ENCODE assay signal across 26 mouse cellular contexts in the genomic region with DNA sequence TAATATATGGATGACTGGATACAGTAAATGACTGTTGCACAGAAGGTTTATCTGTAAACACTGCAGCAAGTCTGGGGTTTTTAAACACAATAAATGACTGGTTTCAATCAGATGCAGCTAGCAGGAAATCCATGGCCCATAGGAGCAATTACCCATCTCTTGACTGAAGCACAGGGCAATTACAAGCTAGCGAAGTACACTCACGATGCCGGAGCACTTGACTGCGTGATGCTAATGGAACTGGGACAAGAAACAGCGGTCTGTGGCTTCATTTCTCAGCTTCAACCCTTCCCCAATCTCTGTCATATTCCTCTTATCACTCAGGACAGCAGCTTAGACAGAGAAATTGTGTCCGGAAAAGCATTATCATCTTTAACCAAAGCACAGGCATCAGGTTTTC.
DNase-seq lines count a peak whose midpoint lies in the region; ATAC-seq and TF ChIP-seq lines count a peak whose summit lies in the region.
"Had no signal": no experiment of that assay in that cellular context is flagged by ENCODE, and none has a peak within 500 bp of the region (broad histone marks: within the 10 kb centered on the region; RNA-seq: fewer than 3 reads in every experiment).

No protein-coding gene starts in this region.

- no peak for TF ChIP-seq CTCF in layer of hippocampus, adult 2 months (conservative IDR thresholded peaks at IDR 0.05)
- no peak for TF ChIP-seq CTCF in midbrain, postnatal 0 days (IDR thresholded peaks at IDR 0.05)

- no peak overlapping the region for H3K9ac ChIP-seq in embryonic facial prominence, embryonic 14.5 days (ENCODE audit: low read depth, low read length)
- H3K9ac ChIP-seq in midbrain, postnatal 0 days (replicated peaks; ENCODE audit: low read length, poor library complexity, severe bottlenecking): no peak overlapping the region
- no peak overlapping the region for H3K9ac ChIP-seq in midbrain, embryonic 11.5 days (ENCODE audit: low read length)
- no peak overlapping the region for H3K9ac ChIP-seq in neural tube, embryonic 15.5 days (replicated peaks)
- H3K9ac ChIP-seq: embryonic facial prominence, embryonic 12.5 days; heart, embryonic 13.5 days; hindbrain, embryonic 14.5 days had no signal

- H3K4me2 ChIP-seq in embryonic facial prominence, embryonic 14.5 days (ENCODE audit: low read depth, low read length): no peak overlapping the region
- no peak overlapping the region for H3K4me2 ChIP-seq in midbrain, postnatal 0 days (ENCODE audit: low read depth, low read length, poor library complexity, severe bottlenecking)
- H3K4me2 ChIP-seq in midbrain, embryonic 11.5 days: no peak overlapping the region
- peak overlapping the region; percentile 26; the same call in 1 of the 2 replicates for H3K4me2 ChIP-seq in neural tube, embryonic 15.5 days
- H3K4me2 ChIP-seq: embryonic facial prominence, embryonic 12.5 days; heart, embryonic 13.5 days; hindbrain, embryonic 14.5 days had no signal

- no peaks in the 10 kb centered on the region for H3K4me1 ChIP-seq in embryonic facial prominence, embryonic 14.5 days (ENCODE audit: control insufficient read depth, insufficient read depth, low read length)
- no peaks in the 10 kb centered on the region for H3K4me1 ChIP-seq in embryonic facial prominence, embryonic 10.5 days
- no peaks in the 10 kb centered on the region for H3K4me1 ChIP-seq in midbrain, postnatal 0 days (ENCODE audit: insufficient read depth, low read length)
- no peaks in the 10 kb centered on the region for H3K4me1 ChIP-seq in midbrain, embryonic 11.5 days (ENCODE audit: control insufficient read depth, insufficient read depth, low read length)
- H3K4me1 ChIP-seq in neural tube, embryonic 15.5 days: peaks cover 6% of the 10 kb centered on the region; the same call in 1 of the 2 replicates
- H3K4me1 ChIP-seq: embryonic facial prominence, embryonic 12.5 days; heart, embryonic 10.5 days; heart, embryonic 13.5 days had no signal

- no peaks in the 10 kb centered on the region for H3K27me3 ChIP-seq in embryonic facial prominence, embryonic 14.5 days (replicated peaks; ENCODE audit: control insufficient read depth, insufficient read depth, low read length)
- no peaks in the 10 kb centered on the region for H3K27me3 ChIP-seq in embryonic facial prominence, embryonic 10.5 days (replicated peaks; ENCODE audit: low read depth, poor library complexity, severe bottlenecking)
- H3K27me3 ChIP-seq in midbrain, postnatal 0 days (ENCODE audit: insufficient read depth, low read length): no peaks in the 10 kb centered on the region
- no peaks in the 10 kb centered on the region for H3K27me3 ChIP-seq in midbrain, embryonic 11.5 days (ENCODE audit: control insufficient read depth, insufficient read depth, low read length)
- H3K27me3 ChIP-seq in neural tube, embryonic 15.5 days (replicated peaks): no peaks in the 10 kb centered on the region
- H3K27me3 ChIP-seq: embryonic facial prominence, embryonic 12.5 days; heart, embryonic 13.5 days had no signal

- ATAC-seq in embryonic facial prominence, embryonic 14.5 days (ENCODE audit: low read depth): no peak
- no peak for ATAC-seq in midbrain, postnatal 0 days (ENCODE audit: low FRiP score)
- no peak for ATAC-seq in midbrain, embryonic 11.5 days (ENCODE audit: low FRiP score)
- ATAC-seq in neural tube, embryonic 15.5 days (ENCODE audit: low FRiP score): no peak
- ATAC-seq: activated CD4-positive, CD25-positive, alpha-beta regulatory T cell, adult 4 months; forebrain, embryonic 16.5 days; hindbrain, postnatal 0 days had no signal

- H3K27ac ChIP-seq in embryonic facial prominence, embryonic 14.5 days (replicated peaks; ENCODE audit: low read depth, low read length): no peak overlapping the region
- no peak overlapping the region for H3K27ac ChIP-seq in embryonic facial prominence, embryonic 10.5 days (replicated peaks)
- peak overlapping the region; percentile 41; the same call in 1 of the 2 replicates for H3K27ac ChIP-seq in layer of hippocampus, adult 2 months
- no peak overlapping the region for H3K27ac ChIP-seq in midbrain, postnatal 0 days (ENCODE audit: low read depth, low read length)
- no peak overlapping the region for H3K27ac ChIP-seq in midbrain, embryonic 11.5 days (ENCODE audit: low read depth, low read length)
- no peak overlapping the region for H3K27ac ChIP-seq in neural tube, embryonic 15.5 days (replicated peaks)
- H3K27ac ChIP-seq: embryonic facial prominence, embryonic 12.5 days; heart, adult 2 months; heart, embryonic 10.5 days; heart, embryonic 13.5 days; hindbrain, embryonic 14.5 days; hindbrain, postnatal 0 days had no signal

- H3K9me3 ChIP-seq in embryonic facial prominence, embryonic 14.5 days (ENCODE audit: control insufficient read depth, low read length): no peaks in the 10 kb centered on the region
- H3K9me3 ChIP-seq in embryonic facial prominence, embryonic 10.5 days: no peaks in the 10 kb centered on the region
- H3K9me3 ChIP-seq in midbrain, postnatal 0 days (ENCODE audit: low read length): no peaks in the 10 kb centered on the region
- H3K9me3 ChIP-seq in midbrain, embryonic 11.5 days (ENCODE audit: control insufficient read depth, low read length): no peaks in the 10 kb centered on the region
- H3K9me3 ChIP-seq in neural tube, embryonic 15.5 days (replicated peaks): no peaks in the 10 kb centered on the region
- H3K9me3 ChIP-seq: embryonic facial prominence, embryonic 12.5 days; heart, embryonic 10.5 days; heart, embryonic 13.5 days had no signal

- no peaks in the 10 kb centered on the region for H3K36me3 ChIP-seq in embryonic facial prominence, embryonic 14.5 days (ENCODE audit: control insufficient read depth, insufficient read depth, low read length)
- no peaks in the 10 kb centered on the region for H3K36me3 ChIP-seq in embryonic facial prominence, embryonic 10.5 days (replicated peaks)
- no peaks in the 10 kb centered on the region for H3K36me3 ChIP-seq in midbrain, postnatal 0 days (ENCODE audit: insufficient read depth, low read length)
- no peaks in the 10 kb centered on the region for H3K36me3 ChIP-seq in midbrain, embryonic 11.5 days (ENCODE audit: control insufficient read depth, insufficient read depth, low read length)
- no peaks in the 10 kb centered on the region for H3K36me3 ChIP-seq in neural tube, embryonic 15.5 days
- H3K36me3 ChIP-seq: embryonic facial prominence, embryonic 12.5 days; heart, embryonic 10.5 days; heart, embryonic 13.5 days had no signal

- no peak overlapping the region for H3K4me3 ChIP-seq in embryonic facial prominence, embryonic 14.5 days (ENCODE audit: low read depth, low read length)
- H3K4me3 ChIP-seq in embryonic facial prominence, embryonic 10.5 days: no peak overlapping the region
- no peak overlapping the region for H3K4me3 ChIP-seq in layer of hippocampus, adult 2 months
- H3K4me3 ChIP-seq in midbrain, postnatal 0 days (ENCODE audit: low read depth, low read length): no peak overlapping the region
- no peak overlapping the region for H3K4me3 ChIP-seq in midbrain, embryonic 11.5 days (ENCODE audit: low read depth, low read length)
- H3K4me3 ChIP-seq in neural tube, embryonic 15.5 days (replicated peaks): no peak overlapping the region
- H3K4me3 ChIP-seq: embryonic facial prominence, embryonic 12.5 days; erythroblast, embryonic 14.5 days; heart, adult 2 months; heart, embryonic 10.5 days; heart, embryonic 13.5 days had no signal

- 56% methylated on average over 6 of the region's 6 CpGs for WGBS in embryonic facial prominence, embryonic 14.5 days
- WGBS in embryonic facial prominence, embryonic 10.5 days: 81% methylated on average over 6 of the region's 6 CpGs
- 64% methylated on average over 6 of the region's 6 CpGs for WGBS in midbrain, postnatal 0 days
- WGBS in midbrain, embryonic 11.5 days: 83% methylated on average over 6 of the region's 6 CpGs
- 39% methylated on average over 6 of the region's 6 CpGs for WGBS in neural tube, embryonic 15.5 days

- peak; percentile 6 for DNase-seq in embryonic facial prominence, embryonic 14.5 days (ENCODE audit: low spot score)
- no peak for DNase-seq in embryonic facial prominence, embryonic 10.5 days (ENCODE audit: low spot score)
- no peak for DNase-seq in layer of hippocampus, adult 2 months (ENCODE audit: low spot score in 2 of 2)
- DNase-seq in layer of hippocampus, postnatal 10 days (ENCODE audit: low spot score in 2 of 2): no peak
- DNase-seq in midbrain, postnatal 0 days (ENCODE audit: low spot score): peak; percentile 18
- DNase-seq in midbrain, embryonic 11.5 days (ENCODE audit: low spot score, missing footprints): no peak
- no peak for DNase-seq in lung, postnatal 14 days
- DNase-seq: adrenal gland, adult 8-10 months; adrenal gland, postnatal 25 days; cerebellum, adult 18-20 months; cerebellum, adult 9-10 months; cerebellum, postnatal 14 days; gastrocnemius, postnatal 10 days; gastrocnemius, postnatal 36 days; heart, adult 2 months; heart, postnatal 14 days; heart, postnatal 4 days had no signal

Comparison
In these comparisons a context has a peak if more than half of its experiments do, and no peak if none do; other contexts are left out.
1. DNase-seq: peak in embryonic facial prominence, embryonic 14.5 days (single experiment) and midbrain, postnatal 0 days (single experiment); none in embryonic facial prominence, embryonic 10.5 days (single experiment), layer of hippocampus, adult 2 months (0 of 2), layer of hippocampus, postnatal 10 days (0 of 2), midbrain, embryonic 11.5 days (single experiment) and lung, postnatal 14 days (single experiment).